Mouse (Mus musculus) adrenal gland, postnatal 36 days (tissue): ENCODE measurements around the gene Myoz1. TPM values are rescaled to one million over a fixed set of nuclear protein-coding genes. Genes with fewer than 3 reads are reported as not detected.
"Not testable (repeated sequence)": the region's sequence is repeated elsewhere in the genome, so short reads cannot be mapped to it uniquely, and the experiment has no call there.

Experiments used
- DNase-seq, 2 experiments: peaks; one replicate each; pipeline ENCODE4 v3.0.0; 2021; ENCODE audit warnings: mixed read lengths in 1 of 2
- total RNA-seq, 2 experiments: library from RNA; stranded (reverse); gene quantifications; 2 replicates each; pipeline ENCODE4 v1.2.3; 2021

Myoz1 gene
- total RNA-seq, 2 experiments from 2014 or later, result not detected

GRCm38 (mm10) chr14:20638702-20639101, 17.6 kb downstream of the Myoz1 start:
- no peak for DNase-seq

GRCm38 (mm10) chr14:20637818-20638574, 18.3 kb downstream of the Myoz1 start:
- DNase-seq, result no peak

- not testable (repeated sequence) for DNase-seq
These were observed 19.4 kb downstream of the Myoz1 start for GRCm38 (mm10) chr14:20636968-20637367.

- DNase-seq, result no peak
These were observed 20.8 kb downstream of the Myoz1 start for GRCm38 (mm10) chr14:20635546-20635945.

GRCm38 (mm10) chr14:20631253-20631652, 25.1 kb downstream of the Myoz1 start:
- no peak for DNase-seq

GRCm38 (mm10) chr14:20626971-20627370, 29.4 kb downstream of the Myoz1 start:
- DNase-seq, result no peak

- DNase-seq, result no peak
These were observed 29.9 kb downstream of the Myoz1 start for GRCm38 (mm10) chr14:20626447-20626846.

- no peak for DNase-seq
These were observed 33.4 kb downstream of the Myoz1 start for GRCm38 (mm10) chr14:20622907-20623306.

GRCm38 (mm10) chr14:20622412-20622811, 33.9 kb downstream of the Myoz1 start:
- no peak for DNase-seq

- no peak for DNase-seq
These were observed 34.4 kb downstream of the Myoz1 start for GRCm38 (mm10) chr14:20621903-20622302.

- DNase-seq, result no peak
These were observed 37.2 kb downstream of the Myoz1 start for GRCm38 (mm10) chr14:20619131-20619530.

- peak; percentile 9 to 27 for DNase-seq
These were observed 38.1 kb downstream of the Myoz1 start for GRCm38 (mm10) chr14:20618211-20618610.

- DNase-seq, result peak; percentile 40 to 51
These were observed 39.9 kb downstream of the Myoz1 start for GRCm38 (mm10) chr14:20616421-20616820.

GRCm38 (mm10) chr14:20615075-20615474, 41.3 kb downstream of the Myoz1 start:
- no peak for DNase-seq

- DNase-seq, result no peak
These were observed 43.5 kb downstream of the Myoz1 start for GRCm38 (mm10) chr14:20612820-20613219.

- peak; percentile 59 for DNase-seq
These were observed 46.2 kb downstream of the Myoz1 start for GRCm38 (mm10) chr14:20610146-20610545.

GRCm38 (mm10) chr14:20609519-20609918, 46.8 kb downstream of the Myoz1 start:
- no peak for DNase-seq

GRCm38 (mm10) chr14:20607396-20608126, 48.8 kb downstream of the Myoz1 start:
- peak; percentile 9 to 17 for DNase-seq

- no peak for DNase-seq
These were observed 55.1 kb downstream of the Myoz1 start for GRCm38 (mm10) chr14:20601287-20601686.

GRCm38 (mm10) chr14:20600203-20600602, 56.1 kb downstream of the Myoz1 start:
- DNase-seq, result no peak

GRCm38 (mm10) chr14:20599542-20599941, 56.8 kb downstream of the Myoz1 start:
- no peak for DNase-seq
